Mouse (Mus musculus) testis, adult 2 months (tissue): ENCODE measurements at regions not wholly inside any gene's neighbourhood (a gene's known extent, or its start where the extent isn't known, plus 50 kb on each side); places are given as distances from the start of the nearest gene placed in this dataset.

Source experiments
- H3K27ac ChIP-seq: fragments of 200-500 bp; 2 replicates; pipeline ENCODE4 v1.5.1; 2012; ENCODE audit warnings: low read depth, low read length; ENCODE audit not compliant: control insufficient read depth, insufficient read depth
- H3K27me3 ChIP-seq: fragments of 200-500 bp; 2 replicates; pipeline ENCODE4 v1.6.1; 2012; ENCODE audit warnings: mild to moderate bottlenecking, low read length, moderate library complexity; ENCODE audit not compliant: control insufficient read depth, insufficient read depth
- H3K36me3 ChIP-seq: fragments of 200-500 bp; 2 replicates; pipeline ENCODE4 v1.6.1; 2012; ENCODE audit warnings: mild to moderate bottlenecking, low read length; ENCODE audit not compliant: control insufficient read depth, insufficient read depth
- H3K4me1 ChIP-seq: fragments of 200-500 bp; 2 replicates; pipeline ENCODE4 v1.6.1; 2012; ENCODE audit warnings: low read length; ENCODE audit not compliant: control insufficient read depth, insufficient read depth
- H3K4me3 ChIP-seq: fragments of 200-500 bp; 2 replicates; pipeline ENCODE4 v1.5.1; 2012; ENCODE audit warnings: low read depth, mild to moderate bottlenecking, low read length, moderate library complexity, mixed read lengths; ENCODE audit not compliant: control insufficient read depth
- CTCF ChIP-seq: fragments of 200-500 bp; IDR thresholded peaks from 2 replicates; pipeline ENCODE4 v1.5.1; 2012; ENCODE audit warnings: low read depth, mild to moderate bottlenecking, inconsistent platforms, low read length, moderate library complexity; ENCODE audit not compliant: control insufficient read depth, insufficient read depth, insufficient replicate concordance
- POLR2A ChIP-seq: fragments of 200-500 bp; IDR thresholded peaks from 2 replicates; pipeline ENCODE4 v1.6.1; 2012; ENCODE audit warnings: low read depth, mild to moderate bottlenecking, inconsistent platforms, low read length, moderate library complexity; ENCODE audit not compliant: control insufficient read depth

DNA sequence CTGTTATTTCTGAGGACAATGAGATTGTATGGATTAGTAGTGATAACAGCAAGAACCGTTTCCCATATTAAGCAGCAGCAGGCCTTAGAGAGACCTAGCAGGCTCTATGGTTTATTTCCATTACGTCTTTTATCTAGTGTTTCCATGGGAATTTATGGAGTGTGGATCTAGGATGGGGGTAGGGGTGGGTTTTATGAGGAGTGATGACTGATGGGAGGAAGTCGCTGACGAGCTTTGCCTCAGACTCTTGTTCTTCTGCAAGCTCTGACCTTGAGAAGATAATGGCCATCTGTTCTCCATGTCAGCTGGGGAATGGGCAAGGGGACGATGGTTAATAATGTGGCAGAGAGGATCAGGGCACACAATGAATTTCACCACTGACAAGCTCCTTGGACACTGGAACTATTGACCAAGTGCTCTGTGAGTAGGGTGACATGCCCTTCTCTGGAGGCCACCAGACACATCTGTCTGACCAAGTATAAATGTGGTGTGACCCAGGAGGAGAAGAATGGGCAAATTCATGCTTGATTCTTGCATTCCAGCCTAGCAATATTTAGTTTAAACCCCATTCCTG lies 243.9 kb upstream of the Tnp1 start:
- Histone ChIP-seq H3K36me3 (no peaks in the 10 kb centered on the region), H3K4me3 (no peak overlapping the region), H3K27me3 (no peaks in the 10 kb centered on the region), H3K4me1 (no peaks in the 10 kb centered on the region), H3K27ac (no peak overlapping the region)
- TF ChIP-seq CTCF (no peak), POLR2A (no peak)

DNA sequence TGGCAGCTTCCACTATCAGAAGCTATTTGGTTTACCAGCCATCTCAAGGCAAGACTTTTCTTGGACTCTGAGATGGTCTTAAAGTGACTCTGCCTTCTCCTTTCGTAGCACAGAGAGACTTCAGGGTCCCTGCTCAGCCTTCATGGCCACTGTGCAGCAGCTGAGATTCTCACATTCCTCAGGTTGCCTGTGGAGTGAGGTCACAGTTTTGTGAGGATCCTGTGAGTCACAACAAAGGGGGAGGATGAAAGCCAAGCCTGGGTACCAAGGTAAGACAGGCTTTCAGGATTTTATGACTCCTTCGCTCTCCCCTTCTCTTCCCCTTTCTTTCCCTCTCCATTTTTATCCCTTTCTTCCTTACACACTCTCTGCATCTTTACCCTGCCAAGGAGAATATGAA lies 241.6 kb upstream of the Tnp1 start:
- no peaks in the 10 kb centered on the region for H3K36me3 ChIP-seq
- peaks cover 3% of the 10 kb centered on the region; the same call in 1 of the 2 replicates for H3K4me1 ChIP-seq
- TF ChIP-seq CTCF (no peak), POLR2A (no peak)

DNA sequence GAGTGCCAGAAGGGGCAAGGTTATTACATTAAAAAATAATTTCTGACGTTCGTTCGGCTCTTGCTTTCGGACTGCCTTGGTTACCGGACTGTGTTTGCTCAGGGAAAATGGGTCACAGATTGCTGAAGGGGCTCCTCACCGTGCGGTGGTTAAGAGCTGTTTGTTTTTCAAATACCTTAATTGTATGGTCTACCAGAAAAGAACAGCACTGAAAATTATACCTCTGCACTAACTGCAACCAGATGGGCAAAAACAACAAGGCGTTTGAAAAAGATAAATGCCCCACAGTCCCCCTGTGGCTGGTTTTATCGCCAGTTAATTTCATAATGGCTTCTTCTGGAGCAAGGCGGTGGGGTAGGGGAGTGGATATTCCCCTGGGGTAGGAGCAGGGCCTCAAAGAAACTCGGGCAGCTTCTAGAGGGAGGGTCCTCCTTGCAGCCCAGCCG lies 236.2 kb upstream of the Tnp1 start:
- H3K27me3 ChIP-seq, result no peaks in the 10 kb centered on the region
- no peak overlapping the region for H3K4me3 ChIP-seq
- TF ChIP-seq CTCF (no peak), POLR2A (no peak)
- no peaks in the 10 kb centered on the region for H3K36me3 ChIP-seq
- no peak overlapping the region for H3K27ac ChIP-seq
- peaks cover 5% of the 10 kb centered on the region; the same call in 1 of the 2 replicates for H3K4me1 ChIP-seq

More for the DNA sequence above, 241.6 kb upstream of the Tnp1 start:
- Histone ChIP-seq H3K27me3 (no peaks in the 10 kb centered on the region), H3K27ac (no peak overlapping the region), H3K4me3 (no peak overlapping the region)

DNA sequence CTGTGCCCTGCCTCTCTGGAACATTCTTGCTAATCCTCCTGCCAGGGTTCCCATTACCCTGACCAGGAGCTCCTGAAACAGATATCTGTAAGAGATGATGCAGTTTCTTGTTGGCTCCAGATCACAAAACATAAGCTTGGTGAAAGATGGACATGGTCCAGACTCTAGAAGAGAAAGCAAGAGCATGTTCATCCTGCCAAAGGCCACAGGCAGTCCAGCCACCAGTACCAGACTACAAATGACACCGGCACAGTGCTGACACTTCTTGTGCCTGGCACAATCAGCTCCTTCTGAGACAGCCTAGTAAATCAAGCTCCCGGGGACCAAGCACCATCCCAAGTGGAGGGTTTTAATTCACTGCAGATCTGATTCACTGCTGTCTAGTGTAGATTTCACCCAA lies 228.3 kb upstream of the Tnp1 start:
- Histone ChIP-seq H3K36me3 (no peaks in the 10 kb centered on the region), H3K4me3 (no peak overlapping the region), H3K27ac (no peak overlapping the region), H3K4me1 (no peaks in the 10 kb centered on the region), H3K27me3 (no peaks in the 10 kb centered on the region)
- no peak for TF ChIP-seq CTCF
- TF ChIP-seq POLR2A, result no peak

DNA sequence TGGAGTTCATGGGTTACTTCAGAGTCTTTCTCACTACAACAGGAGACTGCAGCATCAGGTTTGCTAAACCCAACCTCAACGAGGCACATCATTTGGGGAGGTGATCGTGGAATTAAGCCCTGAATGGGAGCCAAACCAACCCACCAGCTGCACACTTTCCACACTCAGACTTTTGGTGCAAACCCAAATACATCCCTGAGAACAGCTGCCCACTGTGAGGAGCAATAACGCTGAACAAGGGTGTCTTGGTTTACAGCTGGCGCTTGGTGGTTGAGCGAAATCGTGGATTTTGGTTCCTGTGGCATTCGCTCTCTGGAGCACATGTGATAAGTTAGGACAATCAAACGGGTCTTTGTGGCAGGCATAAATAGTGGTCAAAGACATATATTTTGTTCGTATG lies 226.6 kb upstream of the Tnp1 start:
- no peak overlapping the region for H3K27ac ChIP-seq
- no peaks in the 10 kb centered on the region for H3K27me3 ChIP-seq
- no peaks in the 10 kb centered on the region for H3K36me3 ChIP-seq
- TF ChIP-seq CTCF (no peak), POLR2A (no peak)
- no peak overlapping the region for H3K4me3 ChIP-seq
- no peaks in the 10 kb centered on the region for H3K4me1 ChIP-seq

DNA sequence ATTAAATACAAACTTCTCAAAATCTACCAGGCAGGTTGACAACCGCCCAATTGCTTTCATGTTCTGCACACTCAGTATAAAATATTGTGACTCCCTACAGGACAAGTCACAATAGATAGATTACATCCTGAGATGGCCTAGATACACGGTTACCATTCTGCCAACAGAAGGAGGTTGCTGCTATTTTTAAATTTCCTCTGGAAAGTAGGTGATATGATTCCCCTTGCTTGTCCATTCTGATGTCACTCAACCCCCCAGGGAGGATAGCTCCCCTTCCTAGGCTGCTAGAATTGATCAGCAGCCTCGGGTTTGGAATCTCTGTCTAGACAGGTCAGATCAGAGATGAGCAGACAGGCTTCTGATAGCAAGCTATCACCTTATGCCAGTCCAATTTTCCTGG lies 221.2 kb upstream of the Tnp1 start:
- no peak for TF ChIP-seq POLR2A
- TF ChIP-seq CTCF, result no peak
- H3K4me1 ChIP-seq, result no peaks in the 10 kb centered on the region

DNA sequence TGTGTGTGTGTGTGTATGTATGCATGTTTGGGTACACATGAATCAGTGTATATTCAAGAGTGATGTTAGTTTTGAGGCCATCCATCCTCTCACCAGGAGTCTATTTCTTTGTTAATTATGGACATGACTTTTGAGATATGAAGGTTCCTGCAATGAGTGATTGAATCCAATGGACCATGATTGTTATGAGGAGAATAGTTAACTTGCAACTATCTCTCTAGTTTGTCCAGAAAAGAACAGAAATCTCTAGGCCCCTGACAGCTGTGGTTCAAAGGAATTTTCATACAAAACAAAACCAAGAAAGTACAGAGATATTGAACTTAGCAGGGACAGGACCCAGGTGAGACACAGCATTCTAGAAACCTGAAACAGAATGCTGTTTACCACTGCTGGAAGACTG lies 217.9 kb upstream of the Tnp1 start:
- Histone ChIP-seq H3K27ac (no peak overlapping the region), H3K4me1 (no peaks in the 10 kb centered on the region), H3K36me3 (no peaks in the 10 kb centered on the region), H3K4me3 (no peak overlapping the region), H3K27me3 (no peaks in the 10 kb centered on the region)
- TF ChIP-seq POLR2A (no peak), CTCF (no peak)

More for the DNA sequence above, 221.2 kb upstream of the Tnp1 start:
- Histone ChIP-seq H3K4me3 (no peak overlapping the region), H3K27me3 (no peaks in the 10 kb centered on the region), H3K27ac (no peak overlapping the region), H3K36me3 (no peaks in the 10 kb centered on the region)
